Mouse (Mus musculus): ENCODE data around the gene Tbc1d10a. TPM values are rescaled to one million over a fixed set of nuclear protein-coding genes. Genes with fewer than 3 reads are reported as not detected.

Tbc1d10a gene
- polyA plus RNA-seq (2016; fragmentation: Nextera tagmentation; extraction: Ambion mirVana) = 27.4 and 31.0 TPM in 2 replicates

- H3K36me3 ChIP-seq (replicated peaks) = peaks cover 23% of the 10 kb centered on the region
- peaks cover 9% of the 10 kb centered on the region; the same call in 1 of the 2 replicates for H3K27me3 ChIP-seq (replicated peaks; ENCODE audit: low read depth, poor library complexity, severe bottlenecking)
- DNase-seq (ENCODE audit: low spot score) = peak; percentile 99
- no peaks in the 10 kb centered on the region for H3K9me3 ChIP-seq
- peaks cover 32% of the 10 kb centered on the region for H3K4me1 ChIP-seq
- peak within 1 kb of the TSS; percentile 94 for H3K4me3 ChIP-seq
- H3K27ac ChIP-seq (replicated peaks) = peak within 1 kb of the TSS; percentile 88
- under 1% methylated on average over 71 of the region's 71 CpGs for WGBS
Observed at GRCm38 (mm10) chr11:4186486-4187317, at the start of gene Tbc1d10a. Gene Tbc1d10a (plus strand): TSS chr11:4186789.

GRCm38 (mm10) chr11:4138964-4139363 is 47.6 kb upstream of the Tbc1d10a start:
- 78% methylated on average over 2 of the region's 2 CpGs for WGBS
- Histone ChIP-seq H3K4me1 (peaks cover 19% of the 10 kb centered on the region), H3K27me3 (replicated peaks; ENCODE audit: low read depth, poor library complexity, severe bottlenecking) (no peaks in the 10 kb centered on the region), H3K9me3 (no peaks in the 10 kb centered on the region), H3K36me3 (replicated peaks) (peaks cover 75% of the 10 kb centered on the region), H3K4me3 (no peak overlapping the region), H3K27ac (replicated peaks) (no peak overlapping the region)
- DNase-seq (ENCODE audit: low spot score) = no peak

GRCm38 (mm10) chr11:4141505-4141904 is 45.1 kb upstream of the Tbc1d10a start:
- Histone ChIP-seq H3K36me3 (replicated peaks) (peaks cover 81% of the 10 kb centered on the region), H3K9me3 (no peaks in the 10 kb centered on the region), H3K4me3 (no peak overlapping the region), H3K27me3 (replicated peaks; ENCODE audit: low read depth, poor library complexity, severe bottlenecking) (no peaks in the 10 kb centered on the region), H3K4me1 (peaks cover 4% of the 10 kb centered on the region), H3K27ac (replicated peaks) (no peak overlapping the region)
- no peak for DNase-seq (ENCODE audit: low spot score)

GRCm38 (mm10) chr11:4142352-4142751 is 44.2 kb upstream of the Tbc1d10a start:
- Histone ChIP-seq H3K27ac (replicated peaks) (no peak overlapping the region), H3K4me3 (no peak overlapping the region), H3K27me3 (replicated peaks; ENCODE audit: low read depth, poor library complexity, severe bottlenecking) (no peaks in the 10 kb centered on the region), H3K36me3 (replicated peaks) (peaks cover 77% of the 10 kb centered on the region), H3K4me1 (no peaks in the 10 kb centered on the region), H3K9me3 (no peaks in the 10 kb centered on the region)
- DNase-seq (ENCODE audit: low spot score) = no peak
- 89% methylated on average over 4 of the region's 4 CpGs for WGBS

GRCm38 (mm10) chr11:4143281-4144062 is 43.1 kb upstream of the Tbc1d10a start:
- Histone ChIP-seq H3K4me1 (no peaks in the 10 kb centered on the region), H3K27me3 (replicated peaks; ENCODE audit: low read depth, poor library complexity, severe bottlenecking) (no peaks in the 10 kb centered on the region), H3K36me3 (replicated peaks) (peaks cover 71% of the 10 kb centered on the region), H3K9me3 (no peaks in the 10 kb centered on the region), H3K4me3 (no peak overlapping the region), H3K27ac (replicated peaks) (no peak overlapping the region)
- DNase-seq (ENCODE audit: low spot score) = no peak
- WGBS = 94% methylated on average over 21 of the region's 21 CpGs

GRCm38 (mm10) chr11:4146381-4146780 is 40.2 kb upstream of the Tbc1d10a start:
- Histone ChIP-seq H3K36me3 (replicated peaks) (peaks cover 60% of the 10 kb centered on the region), H3K9me3 (no peaks in the 10 kb centered on the region), H3K4me3 (no peak overlapping the region), H3K27me3 (replicated peaks; ENCODE audit: low read depth, poor library complexity, severe bottlenecking) (no peaks in the 10 kb centered on the region), H3K27ac (replicated peaks) (no peak overlapping the region), H3K4me1 (no peaks in the 10 kb centered on the region)
- DNase-seq (ENCODE audit: low spot score) = no peak
- 83% methylated on average over 6 of the region's 6 CpGs for WGBS

GRCm38 (mm10) chr11:4147098-4147497 is 39.5 kb upstream of the Tbc1d10a start:
- Histone ChIP-seq H3K27me3 (replicated peaks; ENCODE audit: low read depth, poor library complexity, severe bottlenecking) (no peaks in the 10 kb centered on the region), H3K9me3 (no peaks in the 10 kb centered on the region), H3K27ac (replicated peaks) (no peak overlapping the region), H3K4me1 (no peaks in the 10 kb centered on the region), H3K36me3 (replicated peaks) (peaks cover 54% of the 10 kb centered on the region), H3K4me3 (no peak overlapping the region)
- DNase-seq (ENCODE audit: low spot score) = no peak
- WGBS = 81% methylated on average over 10 of the region's 10 CpGs

- Histone ChIP-seq H3K27ac (replicated peaks) (peak overlapping the region; percentile 24; the same call in 1 of the 2 replicates), H3K9me3 (no peaks in the 10 kb centered on the region), H3K36me3 (replicated peaks) (peaks cover 44% of the 10 kb centered on the region), H3K27me3 (replicated peaks; ENCODE audit: low read depth, poor library complexity, severe bottlenecking) (no peaks in the 10 kb centered on the region), H3K4me1 (no peaks in the 10 kb centered on the region), H3K4me3 (no peak overlapping the region)
- DNase-seq (ENCODE audit: low spot score) = no peak
- 91% methylated on average over 5 of the region's 5 CpGs for WGBS
Observed at GRCm38 (mm10) chr11:4148120-4148519, 38.5 kb upstream of the Tbc1d10a start.

GRCm38 (mm10) chr11:4148536-4149156 is 37.9 kb upstream of the Tbc1d10a start:
- no peak overlapping the region for H3K4me3 ChIP-seq
- 88% methylated on average over 9 of the region's 9 CpGs for WGBS
- DNase-seq (ENCODE audit: low spot score) = no peak
- H3K27me3 ChIP-seq (replicated peaks; ENCODE audit: low read depth, poor library complexity, severe bottlenecking) = no peaks in the 10 kb centered on the region
- peak overlapping the region; percentile 24; the same call in 1 of the 2 replicates for H3K27ac ChIP-seq (replicated peaks)
- no peaks in the 10 kb centered on the region for H3K9me3 ChIP-seq
- no peaks in the 10 kb centered on the region for H3K4me1 ChIP-seq
- peaks cover 38% of the 10 kb centered on the region for H3K36me3 ChIP-seq (replicated peaks)

GRCm38 (mm10) chr11:4149886-4150285 is 36.7 kb upstream of the Tbc1d10a start:
- DNase-seq (ENCODE audit: low spot score) = no peak
- 92% methylated on average over 6 of the region's 6 CpGs for WGBS
- Histone ChIP-seq H3K9me3 (no peaks in the 10 kb centered on the region), H3K4me1 (no peaks in the 10 kb centered on the region), H3K27me3 (replicated peaks; ENCODE audit: low read depth, poor library complexity, severe bottlenecking) (no peaks in the 10 kb centered on the region), H3K36me3 (replicated peaks) (peaks cover 27% of the 10 kb centered on the region), H3K27ac (replicated peaks) (no peak overlapping the region), H3K4me3 (no peak overlapping the region)

- H3K36me3 ChIP-seq (replicated peaks) = peaks cover 17% of the 10 kb centered on the region
- no peaks in the 10 kb centered on the region for H3K9me3 ChIP-seq
- WGBS = 94% methylated on average over 7 of the region's 7 CpGs
- H3K27ac ChIP-seq (replicated peaks) = no peak overlapping the region
- no peaks in the 10 kb centered on the region for H3K27me3 ChIP-seq (replicated peaks; ENCODE audit: low read depth, poor library complexity, severe bottlenecking)
- H3K4me1 ChIP-seq = peaks cover 3% of the 10 kb centered on the region
- no peak overlapping the region for H3K4me3 ChIP-seq
- DNase-seq (ENCODE audit: low spot score) = no peak
Observed at GRCm38 (mm10) chr11:4153694-4154093, 32.9 kb upstream of the Tbc1d10a start.

GRCm38 (mm10) chr11:4155641-4156040 is 30.9 kb upstream of the Tbc1d10a start:
- Histone ChIP-seq H3K36me3 (replicated peaks) (peaks cover 7% of the 10 kb centered on the region; the same call in 1 of the 2 replicates), H3K4me3 (no peak overlapping the region), H3K27ac (replicated peaks) (no peak overlapping the region), H3K9me3 (no peaks in the 10 kb centered on the region), H3K4me1 (peaks cover 16% of the 10 kb centered on the region), H3K27me3 (replicated peaks; ENCODE audit: low read depth, poor library complexity, severe bottlenecking) (no peaks in the 10 kb centered on the region)
- WGBS = 78% methylated on average over 5 of the region's 5 CpGs
- no peak for DNase-seq (ENCODE audit: low spot score)

Measured in embryonic facial prominence, embryonic 10.5 days (tissue).